In genomic region chr3:95856115-95856514, GRCm38 (mm10) we compare ENCODE assay signal across 8 mouse cellular contexts. TPM values are rescaled to one million over a fixed set of nuclear protein-coding genes. Genes with fewer than 3 reads are reported as not detected.
DNase-seq lines count a peak whose midpoint lies in the region; ATAC-seq and TF ChIP-seq lines count a peak whose summit lies in the region.

No protein-coding gene starts in this region.

- H3K4me1 ChIP-seq in heart, adult 2 months (ENCODE audit: control insufficient read depth, insufficient read depth, low read length): peaks cover 1% of the 10 kb centered on the region; the same call in 1 of the 2 replicates
- H3K4me1 ChIP-seq in CH12.LX (ENCODE audit: control insufficient read depth in 1 of 2, insufficient read depth in 2 of 2): peaks cover 0 to 13% of the 10 kb centered on the region in 2 experiments; a peak in 1 of 4 replicates
- H3K4me1 ChIP-seq in forebrain, embryonic 12.5 days: peaks cover 11% of the 10 kb centered on the region
- H3K4me1 ChIP-seq in liver, embryonic 16.5 days (ENCODE audit: control insufficient read depth, low read depth, low read length): peaks cover 15% of the 10 kb centered on the region

- no peak for TF ChIP-seq POLR2A in heart, adult 2 months (IDR thresholded peaks at IDR 0.05; ENCODE audit: insufficient read depth, low read depth, low read length)
- TF ChIP-seq POLR2A in CH12.LX (IDR thresholded peaks at IDR 0.05; ENCODE audit: low read depth, low read length): no peak

- dilution Hi-C loops in CH12.LX (cut with MboI; ENCODE audit: extremely low pct_ligation_motif_present, extremely low pct_unique_long_range_greater_than_20kb, low sequenced_read_pairs): no loop called here

- intact Hi-C loops in heart, adult 2 months (cut with DNase I): no loop called here

- no peak for DNase-seq in heart, adult 2 months
- DNase-seq in heart, postnatal 4 days: no peak
- no peak for DNase-seq in CH12.LX (ENCODE audit: extremely low read depth)
- no peak for DNase-seq in urinary bladder, postnatal 36 days (ENCODE audit: low spot score in 2 of 2)
- DNase-seq in urinary bladder, postnatal 14 days (ENCODE audit: low spot score): no peak
- no peak for DNase-seq in gastrocnemius, adult 18-20 months (ENCODE audit: low spot score)

- H3K27ac ChIP-seq in heart, adult 2 months: peak overlapping the region; percentile 80
- H3K27ac ChIP-seq in CH12.LX (ENCODE audit: insufficient read depth, low read depth): no peak overlapping the region
- peak overlapping the region; percentile 74 for H3K27ac ChIP-seq in forebrain, embryonic 12.5 days
- H3K27ac ChIP-seq in liver, embryonic 16.5 days (ENCODE audit: low read length): peak overlapping the region; percentile 84

- peaks cover 11% of the 10 kb centered on the region for H3K36me3 ChIP-seq in heart, adult 2 months (ENCODE audit: control insufficient read depth, insufficient read depth, low read length)
- peaks cover 18 to 34% of the 10 kb centered on the region in 2 experiments for H3K36me3 ChIP-seq in CH12.LX (replicated peaks in 1 of 2; ENCODE audit: control insufficient read depth in 1 of 2, insufficient read depth in 1 of 2, low read length in 1 of 2)
- peaks cover 22% of the 10 kb centered on the region for H3K36me3 ChIP-seq in forebrain, embryonic 12.5 days (replicated peaks)
- H3K36me3 ChIP-seq in liver, embryonic 16.5 days (ENCODE audit: control insufficient read depth, insufficient read depth): peaks cover 18% of the 10 kb centered on the region

- H3K4me2 ChIP-seq in CH12.LX (ENCODE audit: insufficient read depth, low read depth, poor library complexity, severe bottlenecking): peak overlapping the region; percentile 38
- peak overlapping the region; percentile 79 for H3K4me2 ChIP-seq in forebrain, embryonic 12.5 days
- H3K4me2 ChIP-seq in liver, embryonic 16.5 days (ENCODE audit: low read depth, low read length): peak overlapping the region; percentile 79

- H3K4me3 ChIP-seq in heart, adult 2 months: peak overlapping the region; percentile 84
- H3K4me3 ChIP-seq in CH12.LX (replicated peaks in 1 of 3; ENCODE audit: low read depth in 2 of 3, low read length in 2 of 3, poor library complexity in 1 of 3): peak overlapping the region in 1 of 3 experiments; percentile 78
- H3K4me3 ChIP-seq in forebrain, embryonic 12.5 days (replicated peaks): peak overlapping the region; percentile 91
- H3K4me3 ChIP-seq in liver, embryonic 16.5 days (ENCODE audit: low read depth, low read length): peak overlapping the region; percentile 82

- TF ChIP-seq EP300 in heart, adult 2 months (IDR thresholded peaks at IDR 0.05; ENCODE audit: insufficient read depth, low read depth, low read length): no peak
- TF ChIP-seq EP300 in CH12.LX (IDR thresholded peaks at IDR 0.05; ENCODE audit: low read length): no peak

- WGBS in heart, adult 2 months: 24% methylated on average over 7 of the region's 7 CpGs
- WGBS in forebrain, embryonic 12.5 days: 21% methylated on average over 7 of the region's 7 CpGs
- WGBS in liver, embryonic 16.5 days (ENCODE audit: insufficient replicate concordance): 36% methylated on average over 7 of the region's 7 CpGs

- no peaks in the 10 kb centered on the region for H3K79me2 ChIP-seq in heart, adult 2 months (replicated peaks; ENCODE audit: control insufficient read depth, insufficient read depth, low read length)
- H3K79me2 ChIP-seq in CH12.LX (replicated peaks; ENCODE audit: control insufficient read depth, extremely low read depth, insufficient read depth, poor library complexity, severe bottlenecking): peaks cover 22% of the 10 kb centered on the region

- no peak; the same call in none of the 2 replicates for ATAC-seq in forebrain, embryonic 12.5 days (ENCODE audit: low FRiP score)
- ATAC-seq in liver, embryonic 16.5 days (ENCODE audit: low read depth): no peak

- TF ChIP-seq RAD21 in CH12.LX (IDR thresholded peaks at IDR 0.05; ENCODE audit: low read depth, low read length): no peak

- no peaks in the 10 kb centered on the region for H3K27me3 ChIP-seq in heart, adult 2 months (ENCODE audit: control insufficient read depth, insufficient read depth, low read length)
- no peaks in the 10 kb centered on the region for H3K27me3 ChIP-seq in CH12.LX (replicated peaks)
- H3K27me3 ChIP-seq in forebrain, embryonic 12.5 days: no peaks in the 10 kb centered on the region
- H3K27me3 ChIP-seq in liver, embryonic 16.5 days (ENCODE audit: control insufficient read depth, insufficient read depth, low read depth, low read length): no peaks in the 10 kb centered on the region

- H3K9ac ChIP-seq in heart, adult 2 months (ENCODE audit: low read depth, low read length): peak overlapping the region; percentile 58
- peak overlapping the region; percentile 26; the same call in 1 of the 2 replicates for H3K9ac ChIP-seq in CH12.LX (ENCODE audit: insufficient read depth, low read depth)
- peak overlapping the region; percentile 90 for H3K9ac ChIP-seq in forebrain, embryonic 12.5 days
- H3K9ac ChIP-seq in liver, embryonic 16.5 days (ENCODE audit: low read depth, low read length): peak overlapping the region; percentile 85

- in situ Hi-C loops in CH12.LX (cut with MboI; ENCODE audit: low pct_ligation_motif_present, low pct_unique_long_range_greater_than_20kb, low sequenced_read_pairs): loop anchor here (10.0 kb wide), 1 partner anchor 199 kb away; the partner anchor contains the start of gene Vps45

- no peaks in the 10 kb centered on the region for H3K9me3 ChIP-seq in CH12.LX (replicated peaks; ENCODE audit: low read length)
- no peaks in the 10 kb centered on the region for H3K9me3 ChIP-seq in forebrain, embryonic 12.5 days
- H3K9me3 ChIP-seq in liver, embryonic 16.5 days (replicated peaks; ENCODE audit: control insufficient read depth, low read length): no peaks in the 10 kb centered on the region

- no peak for TF ChIP-seq CTCF in heart, adult 2 months (IDR thresholded peaks at IDR 0.05)
- no peak for TF ChIP-seq CTCF in CH12.LX (conservative IDR thresholded peaks at IDR 0.05 in 1 of 2, IDR thresholded peaks at IDR 0.05 in 1 of 2; ENCODE audit: low read depth in 2 of 2, low read length in 2 of 2)

TF ChIP-seq in CH12.LX, 34 proteins besides CTCF, POLR2A, EP300 and RAD21:
- TF ChIP-seq USF1 (IDR thresholded peaks at IDR 0.05; ENCODE audit: low read depth, low read length): no peak
- TF ChIP-seq ETS1 (conservative IDR thresholded peaks at IDR 0.05; ENCODE audit: low read depth, low read length): no peak

RNA-seq across cellular contexts. Expression of gene Prpf3, which starts 0.4 kb away (rescaled TPM):
- 10 to 100 TPM; 19.4 to 24.0 TPM for total RNA-seq in heart, adult 2 months (2021)
- polyA plus RNA-seq in heart, adult 2 months (2012; rRNA removed): 9.3 and 13.2 TPM in 2 replicates
- total RNA-seq in heart, postnatal 4 days (2021): 10 to 100 TPM; 28.3 to 30.5 TPM
- 27.1 and 35.7 TPM in 2 replicates for total RNA-seq in CH12.LX (2012; rRNA removed)
- total RNA-seq in CH12.LX (2014; rRNA removed): 11.0 and 11.5 TPM in 2 replicates
- 67.8 and 83.9 TPM in 2 replicates for polyA plus RNA-seq in CH12.LX (2012; ENCODE audit: insufficient read length, low read depth)
- polyA plus RNA-seq in forebrain, embryonic 12.5 days (2016; fragmentation: Nextera tagmentation; extraction: Ambion mirVana): 59.1 and 69.5 TPM in 2 replicates
- 23.1 and 23.7 TPM in 2 replicates for polyA plus RNA-seq in liver, embryonic 16.5 days (2015; fragmentation: Nextera tagmentation; extraction: Ambion mirVana)
- 10 to 100 TPM; 16.6 to 16.9 TPM for total RNA-seq in gastrocnemius, adult 18-20 months (2021)

RNA-seq across cellular contexts. Expression of gene Mrps21, which starts 15.2 kb away (rescaled TPM):
- 100 to 1,000 TPM; 314 to 350 TPM for total RNA-seq in heart, adult 2 months (2021)
- 174 and 218 TPM in 2 replicates for polyA plus RNA-seq in heart, adult 2 months (2012; rRNA removed)
- 100 to 1,000 TPM; 250 TPM for total RNA-seq in heart, postnatal 4 days (2021)
- total RNA-seq in CH12.LX (2012; rRNA removed): 317 and 415 TPM in 2 replicates
- 453 and 557 TPM in 2 replicates for total RNA-seq in CH12.LX (2014; rRNA removed)
- polyA plus RNA-seq in CH12.LX (2012; ENCODE audit: insufficient read length, low read depth): 251 and 292 TPM in 2 replicates
- polyA plus RNA-seq in forebrain, embryonic 12.5 days (2016; fragmentation: Nextera tagmentation; extraction: Ambion mirVana): 328 and 348 TPM in 2 replicates
- 156 and 178 TPM in 2 replicates for polyA plus RNA-seq in liver, embryonic 16.5 days (2015; fragmentation: Nextera tagmentation; extraction: Ambion mirVana)
- total RNA-seq in gastrocnemius, adult 18-20 months (2021): 100 to 1,000 TPM; 317 to 349 TPM

RNA-seq across cellular contexts. Expression of gene Ciart, which starts 25.9 kb away (rescaled TPM):
- 10 to 100 TPM in 1 of 2 experiments, 1 to 10 TPM in 1; 5.1 to 27.0 TPM for total RNA-seq in heart, adult 2 months (2021)
- 5.0 and 7.7 TPM in 2 replicates for polyA plus RNA-seq in heart, adult 2 months (2012; rRNA removed)
- 1 to 10 TPM; 1.7 to 2.0 TPM for total RNA-seq in heart, postnatal 4 days (2021)
- total RNA-seq in CH12.LX (2012; rRNA removed) (0.88 and 1.0 TPM in 2 replicates), CH12.LX (2014; rRNA removed) (1.0 and 1.2 TPM in 2 replicates)
- polyA plus RNA-seq in CH12.LX (2012; ENCODE audit: insufficient read length, low read depth): 5.1 and 5.8 TPM in 2 replicates
- 4.1 and 4.9 TPM in 2 replicates for polyA plus RNA-seq in forebrain, embryonic 12.5 days (2016; fragmentation: Nextera tagmentation; extraction: Ambion mirVana)
- 0.78 and 1.1 TPM in 2 replicates for polyA plus RNA-seq in liver, embryonic 16.5 days (2015; fragmentation: Nextera tagmentation; extraction: Ambion mirVana)
- total RNA-seq in gastrocnemius, adult 18-20 months (2021): 1 to 10 TPM; 3.5 to 6.3 TPM

RNA-seq across cellular contexts. Expression of gene BC028528, which starts 35.7 kb away (rescaled TPM):
- total RNA-seq in heart, adult 2 months (2021): 1 to 10 TPM; 8.5 to 9.0 TPM
- polyA plus RNA-seq in heart, adult 2 months (2012; rRNA removed): 14.5 and 29.8 TPM in 2 replicates
- 10 to 100 TPM; 19.6 to 25.3 TPM for total RNA-seq in heart, postnatal 4 days (2021)
- total RNA-seq in CH12.LX (2012; rRNA removed): 15.6 and 17.2 TPM in 2 replicates
- 40.6 and 54.0 TPM in 2 replicates for total RNA-seq in CH12.LX (2014; rRNA removed)
- polyA plus RNA-seq in CH12.LX (2012; ENCODE audit: insufficient read length, low read depth): 43.9 and 46.1 TPM in 2 replicates
- 8.4 and 10.1 TPM in 2 replicates for polyA plus RNA-seq in forebrain, embryonic 12.5 days (2016; fragmentation: Nextera tagmentation; extraction: Ambion mirVana)
- 5.5 and 6.8 TPM in 2 replicates for polyA plus RNA-seq in liver, embryonic 16.5 days (2015; fragmentation: Nextera tagmentation; extraction: Ambion mirVana)
- total RNA-seq in gastrocnemius, adult 18-20 months (2021): 1 to 10 TPM; 1.7 to 2.2 TPM

RNA-seq across cellular contexts. Expression of gene Rprd2, which starts 37.5 kb away (rescaled TPM):
- total RNA-seq in heart, adult 2 months (2021): 10 to 100 TPM; 35.5 to 47.7 TPM
- 12.1 and 13.9 TPM in 2 replicates for polyA plus RNA-seq in heart, adult 2 months (2012; rRNA removed)
- 10 to 100 TPM; 50.9 to 53.6 TPM for total RNA-seq in heart, postnatal 4 days (2021)
- 8.1 and 8.4 TPM in 2 replicates for total RNA-seq in CH12.LX (2012; rRNA removed)
- 12.3 and 12.5 TPM in 2 replicates for total RNA-seq in CH12.LX (2014; rRNA removed)
- 13.2 and 16.2 TPM in 2 replicates for polyA plus RNA-seq in CH12.LX (2012; ENCODE audit: insufficient read length, low read depth)
- 29.1 and 31.0 TPM in 2 replicates for polyA plus RNA-seq in forebrain, embryonic 12.5 days (2016; fragmentation: Nextera tagmentation; extraction: Ambion mirVana)
- 7.7 and 7.9 TPM in 2 replicates for polyA plus RNA-seq in liver, embryonic 16.5 days (2015; fragmentation: Nextera tagmentation; extraction: Ambion mirVana)
- 10 to 100 TPM; 33.2 to 37.4 TPM for total RNA-seq in gastrocnemius, adult 18-20 months (2021)

Comparison
In these comparisons a context has a peak if more than half of its experiments do, and no peak if none do; other contexts are left out.
1. H3K9ac ChIP-seq: peak in every context shown above with its lines; median percentile 90 in forebrain, embryonic 12.5 days; 85 in liver, embryonic 16.5 days; 58 in heart, adult 2 months; 26 in CH12.LX.